Mouse (Mus musculus) embryonic fibroblast, embryonic 13.5 days (primary cell): ENCODE results near the gene a.

Experiments used
- CTCF ChIP-seq: IDR thresholded peaks from 2 replicates; pipeline ENCODE4 v1.5.1; 2011; ENCODE audit warnings: mild to moderate bottlenecking, control low read depth, low read length, moderate library complexity, borderline replicate concordance; ENCODE audit not compliant: insufficient read depth
- POLR2A ChIP-seq: IDR thresholded peaks from 2 replicates; pipeline ENCODE4 v1.6.1; 2011; ENCODE audit warnings: low read depth, mild to moderate bottlenecking, control low read depth, low read length, moderate library complexity

GRCm38 (mm10) chr2:154891585-154891984 lies 100.4 kb downstream of the a start:
- TF ChIP-seq POLR2A (no peak), CTCF (no peak)
